Mouse (Mus musculus) embryonic fibroblast, embryonic 13.5 days (primary cell): ENCODE data around the gene Ankzf1.

Experiments
- CTCF ChIP-seq: IDR thresholded peaks from 2 replicates; pipeline ENCODE4 v1.5.1; 2011; ENCODE audit warnings: mild to moderate bottlenecking, control low read depth, low read length, moderate library complexity, borderline replicate concordance; ENCODE audit not compliant: insufficient read depth
- POLR2A ChIP-seq: IDR thresholded peaks from 2 replicates; pipeline ENCODE4 v1.6.1; 2011; ENCODE audit warnings: low read depth, mild to moderate bottlenecking, control low read depth, low read length, moderate library complexity

DNA sequence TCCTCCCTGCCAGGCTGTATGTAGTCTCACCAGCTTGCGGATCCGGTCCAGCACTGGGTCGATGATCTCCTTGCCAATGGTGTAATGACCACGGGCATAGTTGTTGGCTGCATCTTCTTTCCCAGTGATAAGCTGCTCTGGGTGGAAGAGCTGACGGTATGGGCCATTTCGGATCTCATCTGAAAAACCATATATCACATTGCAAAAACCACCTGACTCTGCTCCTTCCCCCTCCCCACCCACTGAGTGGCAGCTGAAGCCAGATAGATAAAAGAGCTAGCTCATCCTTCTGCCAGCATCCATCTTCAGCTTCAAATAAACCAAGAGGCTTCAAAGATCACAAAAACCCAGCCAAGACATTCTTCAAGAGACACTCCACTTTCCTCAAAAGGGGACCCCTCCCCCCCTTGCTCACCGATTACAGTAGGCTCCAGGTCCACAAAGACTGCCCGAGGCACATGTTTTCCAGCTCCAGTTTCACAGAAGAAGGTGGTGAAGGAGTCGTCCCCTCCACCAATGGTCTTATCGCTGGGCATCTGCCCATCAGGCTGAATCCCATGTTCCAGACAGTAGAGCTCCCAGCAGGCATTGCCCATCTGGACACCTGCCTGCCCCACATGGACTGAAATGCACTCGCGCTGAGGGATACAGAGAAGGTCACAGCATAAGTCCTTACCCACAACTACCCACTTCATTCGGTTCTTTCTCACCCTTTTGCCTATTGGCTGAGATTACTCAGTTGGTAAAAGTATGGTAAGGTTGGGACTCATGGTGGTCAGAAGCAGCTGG is 25.0 kb downstream of the Ankzf1 start:
- TF ChIP-seq CTCF (no peak), POLR2A (no peak)
